In the genomic region with DNA sequence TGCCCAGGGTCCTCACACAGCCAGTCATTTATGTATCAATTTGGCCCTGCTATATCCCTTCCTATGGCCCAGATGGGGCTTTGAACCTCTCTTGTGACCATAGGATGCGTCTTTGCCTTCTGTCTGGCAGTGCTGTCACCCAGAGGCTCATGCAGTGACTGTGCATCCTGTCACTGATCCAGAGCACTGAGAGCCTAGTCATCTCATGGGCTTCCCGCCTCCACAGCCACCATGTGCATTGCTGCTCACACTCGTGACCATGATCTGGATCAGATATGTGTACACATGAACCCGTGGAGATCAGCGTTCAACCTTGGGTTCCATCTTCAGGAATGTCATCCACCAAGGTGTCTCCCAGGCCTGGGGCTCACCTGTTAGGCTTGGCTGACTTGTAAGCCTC, we compare ENCODE assay signal across 22 mouse cellular contexts.
DNase-seq lines count a peak whose midpoint lies in the region; ATAC-seq and TF ChIP-seq lines count a peak whose summit lies in the region.
"Had no signal": no experiment of that assay in that cellular context is flagged by ENCODE, and none has a peak within 500 bp of the region (broad histone marks: within the 10 kb centered on the region; RNA-seq: fewer than 3 reads in every experiment).

No protein-coding gene starts in this region.

- H3K9me3 ChIP-seq in heart, embryonic 12.5 days (replicated peaks) = no peaks in the 10 kb centered on the region
- H3K9me3 ChIP-seq: G1E had no signal

- no peak overlapping the region for H3ac ChIP-seq in myocyte (ENCODE audit: control insufficient read depth, insufficient read length)

- H3K79me2 ChIP-seq in myocyte (ENCODE audit: control insufficient read depth, insufficient read depth) = no peaks in the 10 kb centered on the region

- peaks cover 53% of the 10 kb centered on the region for H3K4me1 ChIP-seq in olfactory bulb, adult 2 months (ENCODE audit: control insufficient read depth, insufficient read depth, low read length)
- peaks cover 3% of the 10 kb centered on the region; the same call in 1 of the 2 replicates for H3K4me1 ChIP-seq in heart, embryonic 12.5 days (replicated peaks)

- H3K27me3 ChIP-seq in myocyte (ENCODE audit: control insufficient read depth, insufficient read depth, insufficient read length) = no peaks in the 10 kb centered on the region
- H3K27me3 ChIP-seq in heart, embryonic 12.5 days (replicated peaks) = peaks cover 8% of the 10 kb centered on the region; the same call in 1 of the 2 replicates
- H3K27me3 ChIP-seq: Patski had no signal

- peak overlapping the region; percentile 95 for H3K27ac ChIP-seq in olfactory bulb, adult 2 months (ENCODE audit: insufficient read depth, low read depth, low read length)
- H3K27ac ChIP-seq in heart, embryonic 12.5 days (ENCODE audit: poor library complexity, severe bottlenecking) = no peak overlapping the region

- no peak for TF ChIP-seq POLR2A in myocyte (IDR thresholded peaks at IDR 0.05; ENCODE audit: insufficient read length, low read depth)
- no peak for TF ChIP-seq POLR2A in olfactory bulb, adult 2 months (IDR thresholded peaks at IDR 0.05; ENCODE audit: insufficient read depth, low read depth, low read length)

- 72% methylated on average over 5 of the region's 5 CpGs for WGBS in olfactory bulb, adult 2 months
- 75% methylated on average over 5 of the region's 5 CpGs for WGBS in heart, embryonic 12.5 days

- DNase-seq in frontal cortex, postnatal 25 days (ENCODE audit: low spot score in 2 of 2) = no peak
- peak; percentile 58 for DNase-seq in brain, adult 2 months (ENCODE audit: low read depth, low spot score)
- DNase-seq in cerebellum, postnatal 36 days = no peak
- DNase-seq: adrenal gland, adult 2 months; adrenal gland, adult 8-10 months; adrenal gland, postnatal 10 days; adrenal gland, postnatal 14 days; adrenal gland, postnatal 25 days; adrenal gland, postnatal 36 days; B cell, adult 2 months; cerebellum, adult 11 months; cerebellum, adult 11-12 months; cerebellum, adult 18-20 months had no signal

- H3K9ac ChIP-seq in heart, embryonic 12.5 days = no peak overlapping the region

- ATAC-seq in frontal cortex, adult (ENCODE audit: low TSS enrichment) = peak; percentile 60; the same call in 1 of the 2 replicates
- ATAC-seq in heart, embryonic 12.5 days (ENCODE audit: insufficient number of reproducible peaks, low FRiP score) = no peak
- ATAC-seq in erythroid progenitor cell, adult 5-6 weeks (replicated peaks; ENCODE audit: low FRiP score, poor library complexity, severe bottlenecking) = no peak
- ATAC-seq: activated CD4-positive, CD25-positive, alpha-beta regulatory T cell, adult 4 months; CD4-positive, CD25-positive, alpha-beta regulatory T cell, adult 4 months; Patski had no signal

- H3K4me2 ChIP-seq in myocyte (ENCODE audit: low read depth) = no peak overlapping the region
- H3K4me2 ChIP-seq in heart, embryonic 12.5 days = no peak overlapping the region

- no peak overlapping the region for H3K4me3 ChIP-seq in myocyte
- H3K4me3 ChIP-seq in olfactory bulb, adult 2 months (ENCODE audit: insufficient read depth, low read depth, low read length) = no peak overlapping the region
- H3K4me3 ChIP-seq in heart, embryonic 12.5 days = no peak overlapping the region

- no peaks in the 10 kb centered on the region for H3K36me3 ChIP-seq in myocyte (ENCODE audit: control insufficient read depth, insufficient read depth)
- no peaks in the 10 kb centered on the region for H3K36me3 ChIP-seq in heart, embryonic 12.5 days
- H3K36me3 ChIP-seq: G1E had no signal

- TF ChIP-seq CTCF in olfactory bulb, adult 2 months (IDR thresholded peaks at IDR 0.05; ENCODE audit: insufficient read depth, low read depth, low read length) = no peak

TF ChIP-seq in myocyte, 11 proteins besides CTCF, POLR2A, EP300 and RAD21:
- no peak for TF ChIP-seq SRF (IDR thresholded peaks at IDR 0.05; ENCODE audit: control insufficient read depth, insufficient read length, low read depth)
- TF ChIP-seq POLR2AphosphoS2 (IDR thresholded peaks at IDR 0.05; ENCODE audit: insufficient read length, low read depth) = peak; percentile 14
